Mouse (Mus musculus): ENCODE measurements around the gene Fbxo6.
A peak's percentile ranks its signal among the peaks of the same experiment; 100 is the strongest.

The Fbxo6 gene

DNA sequence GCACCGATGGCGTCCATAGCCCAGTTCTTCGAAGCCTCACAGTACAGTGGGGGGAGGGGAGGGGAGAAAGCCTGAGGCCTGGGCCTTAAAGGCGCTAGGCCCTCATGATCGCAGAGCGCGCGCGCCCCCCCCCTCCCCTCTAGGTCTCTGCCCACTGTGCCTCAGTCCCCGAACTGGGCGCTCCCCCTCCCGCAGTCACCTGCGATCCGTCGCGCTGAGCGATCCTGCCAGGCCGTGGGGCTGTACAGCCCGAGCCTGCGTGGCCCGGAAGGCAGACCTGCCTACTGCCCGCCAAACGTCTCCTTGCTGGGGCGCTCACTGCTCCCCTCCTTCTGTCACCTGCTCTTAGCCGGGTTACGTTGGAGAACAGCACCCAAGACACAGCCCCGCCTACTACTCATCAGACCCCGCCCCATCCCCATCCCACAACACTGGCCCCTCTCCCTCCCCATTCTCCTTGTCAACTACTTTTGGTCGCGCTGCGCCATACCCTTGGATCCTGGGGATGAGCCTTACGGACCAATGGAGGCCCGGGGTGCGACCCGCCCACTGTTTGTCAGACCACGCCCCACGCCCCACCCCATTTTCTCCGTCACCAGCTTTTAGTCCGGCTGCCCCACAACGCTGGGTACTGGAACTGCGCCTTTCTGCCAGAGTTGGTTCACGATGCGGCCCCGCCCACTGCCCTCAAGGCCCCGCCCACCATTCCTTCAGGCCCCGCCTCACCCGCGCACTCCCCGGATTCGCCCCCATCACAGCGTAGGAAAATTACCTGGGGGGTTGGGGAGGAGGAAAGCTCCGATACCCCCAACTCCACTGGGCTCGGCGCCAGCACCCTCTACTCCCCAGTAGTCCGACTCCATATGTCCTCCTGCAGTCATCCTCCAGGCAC, 7.8 kb upstream of the Fbxo6 start:
- peak; percentile 97 for DNase-seq

DNA sequence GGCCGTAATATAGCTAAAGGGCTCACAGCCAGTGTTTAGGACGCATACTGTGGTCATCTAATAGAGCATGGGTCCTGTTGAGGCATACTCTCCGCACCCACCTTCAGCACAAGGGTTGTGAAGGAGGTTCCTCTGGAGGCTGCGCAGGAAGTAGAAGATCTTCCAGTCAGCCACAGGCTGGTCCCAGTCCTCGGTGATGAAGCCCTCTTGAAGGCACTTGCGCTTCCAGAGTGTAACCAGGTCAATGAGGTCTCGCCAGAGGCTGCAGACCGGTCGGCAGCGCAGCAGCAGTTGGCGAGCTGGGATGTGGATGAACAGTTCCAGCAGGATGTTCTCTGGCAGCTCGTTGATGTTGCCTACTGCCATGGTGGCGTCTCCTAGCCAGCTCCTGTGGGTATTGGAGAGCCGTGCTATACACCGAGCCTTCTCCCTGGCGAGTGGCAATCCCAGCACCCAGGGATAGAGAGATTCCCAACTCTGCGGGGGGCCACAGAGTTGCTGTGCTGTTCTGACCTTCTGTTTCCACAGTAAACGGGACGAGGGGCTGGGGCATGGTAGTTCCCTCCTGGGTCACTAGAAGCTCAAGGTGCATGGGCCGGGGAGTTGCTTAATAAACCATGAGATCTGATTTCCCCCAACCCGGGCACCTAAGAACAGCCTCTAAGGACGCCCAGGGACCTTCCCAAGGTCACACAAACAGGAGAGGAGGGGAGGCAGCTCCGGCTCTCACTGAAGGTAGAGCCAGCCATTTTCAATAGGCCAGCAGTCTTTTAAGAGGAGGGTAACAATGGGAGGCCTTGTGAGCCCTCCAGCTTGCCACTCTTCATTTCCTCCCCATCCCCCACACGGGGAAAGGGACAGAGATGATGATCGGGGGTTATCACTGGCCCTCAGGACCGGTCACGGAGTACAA, 6.8 kb upstream of the Fbxo6 start:
- peak; percentile 57 to 65 for DNase-seq

DNA sequence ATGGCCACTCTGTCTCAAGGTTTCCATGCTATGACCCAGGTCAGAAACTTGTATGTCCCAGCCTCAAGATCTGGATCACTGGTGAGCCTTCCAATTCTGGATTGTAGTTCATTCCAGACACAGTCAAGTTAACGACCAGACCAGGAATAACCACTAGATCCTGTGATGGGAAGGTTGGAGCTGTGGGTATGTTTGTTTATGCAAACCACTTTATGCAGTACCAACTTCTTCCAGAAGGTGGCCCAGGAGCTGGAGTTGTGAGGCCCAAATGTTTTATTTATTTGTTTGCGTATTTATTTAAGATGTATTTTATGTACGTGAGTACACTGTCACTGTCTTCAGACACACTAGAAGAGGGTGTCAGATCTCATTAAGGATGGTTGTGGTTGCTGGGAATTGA, 3.0 kb upstream of the Fbxo6 start:
- DNase-seq: peak; percentile 56 to 67

DNA sequence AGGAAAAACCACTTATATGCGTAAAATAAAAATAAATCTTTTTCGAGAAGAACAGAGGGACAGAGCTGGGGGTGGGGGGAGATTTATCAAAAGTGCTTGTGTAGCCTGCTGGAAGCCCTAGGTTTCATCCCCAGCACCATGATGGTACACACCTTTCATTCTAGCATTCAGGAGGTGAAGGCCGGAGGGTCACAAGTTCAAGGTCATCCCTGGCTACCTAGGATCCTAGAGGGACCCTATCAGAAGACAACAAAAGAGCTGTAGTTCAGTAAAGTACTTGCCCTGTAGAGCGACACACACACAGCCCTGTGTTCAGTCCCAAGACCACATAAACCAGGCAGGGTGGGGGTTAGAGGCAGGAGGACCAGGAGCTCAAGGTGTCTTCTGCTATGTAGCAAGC, 2.1 kb upstream of the Fbxo6 start:
- no peak for DNase-seq

DNA sequence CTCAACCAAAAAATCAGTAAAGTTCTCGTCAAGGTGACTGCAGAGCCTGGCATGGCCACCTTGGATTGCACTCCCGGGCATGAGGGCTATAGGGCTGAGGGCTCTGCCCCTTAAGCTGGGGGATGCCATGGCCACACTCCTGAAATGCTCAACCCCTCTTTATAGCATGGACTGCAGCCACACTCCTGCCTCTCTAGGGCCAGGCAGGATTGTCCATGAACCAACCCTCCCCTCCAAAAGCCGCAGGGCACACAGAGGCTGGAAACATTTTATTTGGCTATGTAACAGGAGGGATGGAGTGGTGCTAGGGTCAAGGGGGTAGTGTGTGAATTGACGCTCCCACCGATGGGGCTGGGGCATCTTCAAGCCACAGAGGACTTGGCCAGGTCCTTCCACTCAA, 607 bp upstream of the Fbxo6 start:
- no peak for DNase-seq

DNA sequence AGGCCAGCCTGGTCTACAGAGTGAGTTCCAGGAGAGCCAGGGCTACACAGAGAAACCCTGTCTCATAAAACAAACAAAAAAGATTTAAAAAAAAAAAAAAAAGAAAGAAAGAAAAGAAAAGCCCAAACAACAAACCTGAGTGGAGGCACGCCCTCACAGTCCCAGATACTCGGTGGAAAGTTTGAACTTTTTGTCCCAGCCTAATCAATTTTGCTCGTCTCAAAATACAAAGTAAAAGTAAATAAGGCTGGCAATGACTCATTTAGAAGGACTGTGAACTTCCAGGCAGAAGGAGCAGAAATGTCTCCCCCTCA, 1.0 kb downstream of the Fbxo6 start:
- DNase-seq: no peak

DNA sequence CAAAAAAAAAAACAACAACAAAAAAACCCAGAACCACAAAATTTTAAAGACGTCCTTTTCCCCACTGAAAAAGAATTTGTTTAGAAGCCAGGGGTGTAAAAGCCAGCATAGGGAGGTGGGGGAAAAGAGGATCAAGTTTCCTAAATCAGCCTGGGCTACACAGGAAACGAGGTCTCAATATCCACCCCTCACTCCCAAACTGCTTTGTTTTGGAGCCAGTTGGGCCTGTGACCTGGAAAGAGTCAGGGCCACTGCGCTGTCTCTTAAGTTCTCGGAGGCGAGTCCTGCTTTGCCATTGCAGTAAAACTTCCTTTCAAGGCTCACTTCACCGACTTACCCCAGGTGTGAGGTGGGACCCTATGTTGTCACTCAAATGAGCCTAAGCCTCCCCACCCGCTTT, 1.7 kb downstream of the Fbxo6 start:
- DNase-seq: peak in 1 of 2 experiments; percentile 12

DNA sequence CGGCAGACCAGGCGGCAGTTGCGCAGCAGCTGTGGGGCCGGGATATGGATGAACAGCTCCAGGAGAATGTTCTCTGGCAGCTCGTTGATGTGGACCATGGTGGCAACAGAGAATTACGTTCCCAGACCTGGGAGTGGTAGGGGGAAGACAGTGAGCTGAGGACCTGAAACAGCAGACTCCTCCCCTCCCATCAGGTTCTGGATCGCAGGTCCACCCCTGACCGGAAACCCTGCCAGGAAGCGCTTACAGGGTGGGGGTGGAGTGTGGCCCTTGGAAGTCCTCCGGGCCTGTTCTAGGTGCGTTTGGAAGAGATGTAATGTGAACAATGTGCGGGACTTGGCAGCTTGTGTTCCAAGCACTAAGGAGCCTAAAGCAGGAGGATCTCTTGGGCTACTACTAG, 2.4 kb downstream of the Fbxo6 start:
- peak in 1 of 2 experiments; percentile 14 for DNase-seq

DNA sequence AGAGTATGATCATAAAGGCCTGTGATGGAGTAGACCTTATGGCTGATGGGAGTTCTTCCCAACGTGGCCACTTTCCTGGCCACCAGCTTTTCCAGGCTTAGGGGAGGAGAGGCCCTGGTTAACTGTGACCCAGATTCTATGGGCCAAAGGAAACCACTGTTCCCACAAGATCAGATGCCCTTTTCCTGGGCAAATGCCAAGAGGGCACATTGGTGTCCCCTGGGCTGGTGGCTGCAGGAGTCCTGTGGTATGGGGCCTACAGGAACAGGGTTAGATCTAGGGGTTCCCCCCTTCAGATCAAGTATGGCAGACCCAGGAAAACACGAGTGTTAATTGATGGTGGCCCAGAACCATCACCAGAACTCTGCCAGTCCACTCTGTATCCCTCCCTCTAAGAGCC, 4.2 kb downstream of the Fbxo6 start:
- peak in 1 of 2 experiments; percentile 9 for DNase-seq

DNA sequence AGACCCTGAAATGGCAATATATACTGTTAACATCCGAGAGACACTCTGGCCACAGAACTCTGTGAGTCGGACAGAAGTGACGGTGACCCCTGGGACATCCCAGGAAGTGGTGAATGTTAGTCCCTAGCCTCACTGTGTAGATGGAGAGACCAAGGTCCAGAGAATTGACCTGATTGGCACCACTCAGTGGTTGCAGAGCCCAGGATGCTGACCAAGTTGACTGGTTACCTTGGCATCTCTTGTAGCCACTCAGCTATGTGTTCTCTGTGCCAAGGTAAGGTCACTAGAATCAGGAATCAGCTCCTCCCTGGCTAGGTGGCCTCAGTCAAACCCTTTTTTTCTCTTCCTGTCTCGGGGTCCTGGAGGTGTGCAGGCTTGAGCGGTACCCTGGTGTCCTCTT, 8.2 kb downstream of the Fbxo6 start:
- DNase-seq: no peak

DNA sequence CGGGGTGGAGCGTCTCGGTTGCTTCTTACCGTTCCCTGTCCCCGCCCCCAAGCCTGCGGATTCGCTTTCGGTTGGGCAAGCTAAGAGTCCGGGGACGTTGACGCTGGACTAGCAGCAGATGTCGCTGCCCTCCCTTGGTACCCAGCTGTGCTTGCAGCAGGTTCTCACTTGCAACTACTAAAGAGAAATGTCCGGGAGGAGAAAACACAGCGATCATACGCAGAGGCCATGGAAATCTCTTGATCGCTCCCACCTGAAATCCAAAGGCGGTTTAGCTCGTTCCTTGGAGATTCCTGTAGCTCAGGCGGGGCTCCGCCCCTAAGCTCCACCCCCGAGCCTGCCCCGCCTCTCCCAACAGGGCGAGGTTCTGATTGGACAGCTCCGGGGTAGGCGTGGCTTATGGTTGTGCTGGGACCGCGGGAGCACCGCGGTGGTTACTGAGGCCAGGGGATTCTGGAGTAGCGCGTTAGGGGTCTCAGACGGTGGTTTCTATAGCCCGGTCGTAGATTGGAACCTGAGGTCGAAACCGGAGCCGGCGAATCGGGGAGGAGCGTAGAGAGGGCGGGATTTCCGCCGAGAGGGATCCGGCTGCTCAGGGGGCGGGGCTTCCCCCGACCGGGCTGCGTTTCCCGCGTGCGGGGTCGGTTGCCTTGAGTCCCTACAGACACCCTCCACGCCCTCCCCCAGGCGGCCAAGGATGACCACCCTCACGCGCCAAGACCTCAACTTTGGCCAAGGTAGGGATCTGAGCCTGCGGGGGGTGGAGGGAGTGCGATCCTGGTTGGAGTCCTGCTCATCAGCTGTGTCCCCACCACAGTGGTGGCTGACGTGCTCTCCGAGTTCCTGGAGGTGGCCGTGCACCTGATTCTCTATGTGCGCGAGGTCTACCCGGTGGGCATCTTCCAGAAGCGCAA, 11.6 kb downstream of the Fbxo6 start:
- DNase-seq: peak; percentile 93 to 95

DNA sequence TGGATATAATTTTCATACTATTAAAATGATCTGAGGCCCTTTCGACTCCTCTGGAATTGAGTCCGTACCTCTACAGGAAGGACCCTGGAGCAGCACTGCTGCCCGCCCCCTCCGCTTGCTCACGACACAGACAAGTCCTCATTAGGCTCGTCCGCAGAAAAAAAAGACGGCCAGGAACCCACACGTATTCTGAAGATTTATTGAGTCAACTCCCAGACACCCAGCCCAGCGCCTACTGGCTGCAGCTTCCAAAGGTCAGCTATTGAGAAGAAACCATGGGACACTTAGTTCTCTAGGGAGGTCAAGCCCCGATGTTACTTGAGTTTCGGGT, 12.2 kb downstream of the Fbxo6 start:
- DNase-seq: no peak

DNA sequence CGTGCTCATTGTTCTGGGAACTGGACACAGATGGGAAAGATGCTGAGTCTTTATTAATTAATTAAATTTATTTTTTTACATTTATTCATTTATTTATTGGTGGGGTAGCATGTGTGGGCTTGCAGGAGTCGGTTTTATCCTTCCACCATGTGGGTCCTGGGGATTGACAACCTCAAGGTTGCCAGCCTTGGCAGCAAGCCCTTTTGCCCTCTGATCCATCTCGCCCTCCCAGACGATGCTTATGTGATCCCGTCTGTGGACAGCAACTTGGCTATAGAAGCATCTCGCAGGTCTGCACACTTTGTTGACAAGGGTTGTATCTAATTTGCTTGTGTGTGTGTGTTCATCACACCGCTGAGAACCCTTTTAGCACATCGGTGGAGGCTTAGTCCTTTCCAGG, 14.4 kb downstream of the Fbxo6 start:
- DNase-seq: no peak

DNA sequence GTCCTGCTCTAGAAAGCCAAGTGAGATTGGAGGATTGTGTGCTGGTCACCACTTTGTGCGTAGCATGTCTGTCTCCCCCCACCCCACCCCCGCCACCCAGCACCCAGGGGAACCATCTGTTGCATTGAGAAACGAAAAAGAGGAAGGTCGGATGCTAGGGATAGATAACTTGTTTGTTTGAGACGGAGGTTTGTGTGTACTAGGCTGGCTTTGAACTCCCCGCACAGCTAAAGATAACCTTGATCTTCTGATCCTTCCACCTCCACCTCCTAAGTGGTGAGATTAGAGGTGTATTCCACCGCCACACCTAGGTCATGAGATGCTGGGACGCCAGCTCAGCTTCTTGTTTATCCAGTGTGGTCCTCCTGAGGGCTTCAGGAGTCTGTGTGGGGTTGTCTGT, 17.0 kb downstream of the Fbxo6 start:
- no peak for DNase-seq

DNA sequence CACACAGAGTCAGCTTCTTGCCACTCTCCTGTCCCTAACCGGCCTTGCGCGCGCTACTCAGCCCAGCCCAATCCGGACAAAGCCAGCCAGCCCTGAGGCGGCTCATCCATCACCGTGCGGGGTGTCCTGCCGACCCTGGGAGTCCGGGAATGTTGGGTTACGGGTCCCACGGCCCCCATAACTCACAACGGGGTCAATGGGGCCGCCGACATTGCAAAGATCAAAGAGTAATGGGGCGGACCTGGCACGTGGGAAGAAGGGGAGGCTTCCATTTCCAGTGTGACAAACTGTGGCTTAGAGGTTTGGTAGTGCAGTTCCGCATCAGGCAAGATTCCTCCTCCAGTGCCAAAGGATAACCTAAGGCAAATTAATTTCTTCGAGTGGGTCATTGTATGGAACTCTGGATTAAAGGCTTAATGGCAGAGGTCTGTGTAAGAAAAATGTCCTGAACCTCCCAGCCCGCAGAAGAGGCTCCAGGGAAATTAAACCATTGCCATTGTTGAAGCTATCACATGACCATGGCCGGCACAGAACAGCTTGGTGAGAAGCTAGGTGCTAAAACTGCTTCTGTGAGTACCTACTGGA, 20.4 kb downstream of the Fbxo6 start:
- no peak for DNase-seq

DNA sequence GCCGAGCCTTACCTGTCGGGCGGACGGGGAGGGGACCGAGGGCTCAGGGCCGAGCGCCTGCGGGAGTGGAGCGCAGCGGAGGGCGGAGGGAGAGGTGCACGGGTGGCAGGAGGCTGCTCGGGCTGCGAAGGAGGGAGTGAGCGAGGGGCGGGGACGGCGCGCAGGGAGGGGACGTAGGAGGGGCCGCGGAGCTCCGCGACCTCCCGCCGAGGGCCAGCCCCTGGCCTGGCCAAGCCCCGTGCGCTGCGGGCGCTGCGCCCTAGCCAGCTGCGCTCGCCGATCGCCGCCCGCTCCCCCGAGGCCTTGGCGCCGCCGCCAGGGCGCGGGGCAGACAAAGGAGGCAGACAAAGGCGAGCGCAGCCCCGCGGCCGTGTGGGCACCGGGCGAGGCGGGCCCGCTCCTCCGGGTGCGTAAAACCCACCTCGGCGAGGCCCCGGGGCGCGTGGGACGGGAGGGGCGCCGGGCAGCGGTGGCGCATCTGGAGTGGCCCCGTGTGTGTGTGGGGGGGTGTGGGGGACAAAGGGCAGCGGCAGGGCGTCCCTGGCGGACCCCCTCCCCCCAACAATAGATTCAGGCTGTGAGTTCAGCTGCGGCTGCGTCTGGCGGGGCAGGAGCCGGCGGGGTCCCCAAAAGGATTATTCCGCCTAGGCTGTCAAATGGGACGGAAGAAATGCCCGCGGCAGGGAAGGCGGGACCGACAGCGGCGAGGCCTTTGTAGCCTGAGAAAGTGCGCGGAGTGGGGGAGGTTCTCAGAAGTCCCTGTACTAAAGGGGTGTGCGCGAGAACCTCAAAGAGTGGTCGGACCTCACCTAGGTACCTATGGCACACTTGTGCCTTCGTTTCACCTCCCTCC, 21.2 kb downstream of the Fbxo6 start, which contains the start of gene Draxin:
TSS of gene Draxin (minus strand) at position 138 of the 853 bp plus-strand sequence.
- no peak for DNase-seq

DNA sequence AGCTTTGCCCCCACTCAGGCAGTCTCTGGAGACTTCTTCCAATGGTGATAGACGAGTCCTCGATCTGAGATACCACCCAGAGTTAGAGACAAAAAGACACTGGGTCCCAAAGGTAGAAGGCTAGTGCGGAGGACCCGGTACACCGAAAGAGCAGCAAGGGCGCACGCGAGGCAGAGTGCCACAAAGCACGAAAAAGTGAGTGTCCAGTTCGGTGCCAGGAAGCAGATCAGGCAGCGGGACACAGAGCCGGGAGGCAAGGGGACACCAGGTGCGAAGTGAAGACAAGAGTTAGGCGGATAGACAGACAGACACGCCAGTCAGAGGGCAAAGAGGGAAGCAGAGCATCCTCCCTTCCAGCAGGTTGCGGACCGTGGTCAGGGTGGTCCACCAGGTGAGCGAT, 21.8 kb downstream of the Fbxo6 start, which contains the start of gene Mad2l2:
TSS of gene Mad2l2 (plus strand) at position 252 of the 400 bp plus-strand sequence.
- DNase-seq: no peak

DNA sequence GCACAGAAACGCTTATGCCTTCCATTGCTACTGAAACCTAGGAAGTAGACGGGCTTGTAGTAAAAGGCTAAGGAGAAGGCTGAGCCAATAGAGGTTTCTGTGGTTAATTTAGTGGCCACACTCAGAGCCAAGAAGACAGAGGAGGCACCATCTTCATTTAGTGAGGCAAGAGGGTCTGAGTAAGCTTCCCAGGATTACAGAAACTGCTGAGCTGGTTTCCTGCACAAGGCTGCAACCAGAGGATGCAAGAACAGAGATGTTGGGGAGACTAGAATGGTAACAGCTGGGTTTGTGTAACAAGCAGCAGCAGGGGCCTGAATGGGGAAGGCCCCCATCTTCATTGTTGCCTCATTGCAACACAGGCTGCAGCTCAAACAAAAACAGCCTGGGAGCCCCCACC, 23.3 kb downstream of the Fbxo6 start:
- no peak for DNase-seq

DNA sequence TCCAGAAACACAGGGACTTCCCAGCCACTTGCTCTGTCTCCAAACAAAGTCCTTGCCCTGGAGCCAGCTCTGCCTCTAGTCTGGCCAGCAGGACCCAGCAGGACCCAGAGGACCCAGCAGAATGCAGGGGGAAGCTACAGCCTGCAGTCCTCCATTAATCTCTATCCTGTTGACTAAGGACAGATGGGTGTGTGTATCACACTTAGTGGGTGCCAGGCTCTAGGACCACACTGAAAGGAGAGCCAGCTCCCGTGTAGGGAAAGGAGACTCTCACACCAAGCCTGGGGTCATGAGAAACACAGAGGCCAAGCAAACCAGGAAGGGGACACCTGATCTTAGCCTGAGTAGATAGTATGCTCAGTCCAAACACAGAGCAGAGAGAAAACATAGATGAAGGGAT, 23.7 kb downstream of the Fbxo6 start:
- no peak for DNase-seq

DNA sequence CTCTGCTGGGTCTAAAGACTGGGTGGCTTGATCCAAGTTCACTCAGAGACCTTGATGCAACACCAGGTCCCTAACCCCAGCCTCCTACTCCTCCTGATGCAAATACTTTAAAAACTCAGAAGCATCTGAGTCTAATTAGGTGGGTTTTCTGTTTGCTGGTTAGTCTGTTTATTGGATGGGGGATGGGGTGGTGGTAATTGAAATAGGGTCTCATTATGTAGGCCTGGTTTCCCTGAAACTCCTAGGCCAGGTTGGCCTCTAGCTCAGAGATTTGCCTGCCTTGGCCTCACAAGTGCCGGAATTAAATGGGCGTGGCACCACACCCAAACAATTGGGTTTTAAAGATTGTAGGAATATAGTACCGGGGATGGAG, 29.3 kb downstream of the Fbxo6 start:
- no peak for DNase-seq

DNA sequence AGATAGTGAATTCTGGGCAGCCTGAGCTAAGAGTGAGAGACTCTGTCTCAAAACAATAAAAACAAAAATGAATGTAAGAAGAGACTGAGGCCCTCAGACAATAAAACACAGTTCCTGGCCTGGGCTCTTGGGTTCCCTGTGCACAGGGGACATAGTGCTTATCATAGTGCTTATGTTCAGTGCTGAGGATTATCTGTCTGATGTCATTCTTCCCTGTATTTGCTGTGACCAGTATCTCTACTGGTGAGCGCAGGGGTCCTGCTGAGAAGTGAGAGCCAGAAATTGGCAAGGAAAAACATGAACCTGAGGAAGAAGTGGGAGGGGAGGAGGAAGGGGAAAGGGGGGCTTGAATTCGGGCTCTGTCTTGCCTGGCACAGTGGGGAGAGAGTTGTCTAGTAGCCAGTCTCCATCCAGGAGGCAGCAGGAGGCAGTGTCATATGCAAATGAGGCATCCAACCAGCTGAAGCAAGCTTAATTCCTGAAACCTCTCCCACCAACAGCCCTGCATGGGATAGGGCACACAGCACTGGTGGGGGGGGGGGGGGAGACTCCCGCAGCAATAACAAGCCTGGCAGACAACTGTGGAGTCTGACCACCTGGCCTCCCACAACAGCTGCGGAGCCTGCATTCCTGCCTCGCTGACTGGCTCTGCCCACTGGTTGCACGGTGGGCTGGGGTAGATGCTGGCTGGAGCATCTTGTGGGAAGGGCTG, 29.8 kb downstream of the Fbxo6 start:
- DNase-seq: no peak

Data from cerebellum, adult 18-20 months (tissue).